Mouse (Mus musculus) left cerebral cortex, adult 11 months (tissue): Measurements from ENCODE around the gene Rnf208.

Experiments
- DNase-seq: peaks from one replicate; pipeline ENCODE4 v3.0.0; 2022; ENCODE audit warnings: low spot score

Rnf208 gene

DNA sequence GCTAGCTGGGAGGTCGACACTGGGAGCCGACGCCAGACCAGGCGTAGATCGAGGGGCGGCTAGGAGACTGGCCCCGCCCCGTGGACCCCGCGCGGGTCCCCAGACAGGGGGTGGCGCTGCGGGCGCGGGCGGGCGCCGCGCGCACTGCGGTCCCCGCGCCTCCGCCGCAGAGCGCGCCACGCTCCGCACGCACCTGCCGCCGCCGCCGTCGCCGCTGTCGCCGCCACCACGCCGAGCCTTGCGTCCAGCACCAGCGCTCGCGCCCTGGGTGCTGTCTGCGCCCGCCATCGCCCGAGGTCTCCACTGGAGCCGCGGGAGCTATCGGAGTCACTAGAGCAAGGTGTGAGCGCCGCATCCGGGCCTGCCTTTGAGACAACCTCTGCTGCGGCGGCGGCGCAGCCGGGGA lies at the start of gene Rnf208, which contains the start of gene Cysrt1:
TSS of gene Rnf208 (plus strand) at position 155 of the 406 bp plus-strand sequence.
TSS of gene Cysrt1 (minus strand) at position 352 of the 406 bp plus-strand sequence.
- DNase-seq: no peak

DNA sequence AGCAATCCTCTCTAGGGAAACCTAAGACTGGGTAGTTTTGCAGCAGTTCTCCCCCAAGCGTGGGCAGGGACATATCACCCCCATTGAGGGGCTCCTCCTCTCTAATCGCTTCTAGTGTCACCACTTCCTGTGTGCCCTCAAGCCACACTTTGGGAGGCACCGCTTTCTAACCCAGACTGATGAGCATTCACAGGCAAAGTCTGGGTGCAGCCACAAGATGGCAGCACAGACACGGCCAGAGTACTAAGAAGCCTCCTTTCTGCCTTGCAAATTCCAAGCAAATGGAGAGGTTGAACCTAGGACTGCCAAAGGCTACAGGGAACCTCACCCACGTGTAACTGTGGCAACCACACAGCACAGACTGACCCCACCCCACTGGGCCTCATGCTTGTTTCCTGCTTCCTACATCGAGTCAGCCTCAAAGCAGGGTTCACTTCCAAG lies 48.7 kb upstream of the Rnf208 start:
- peak; percentile 72 for DNase-seq

DNA sequence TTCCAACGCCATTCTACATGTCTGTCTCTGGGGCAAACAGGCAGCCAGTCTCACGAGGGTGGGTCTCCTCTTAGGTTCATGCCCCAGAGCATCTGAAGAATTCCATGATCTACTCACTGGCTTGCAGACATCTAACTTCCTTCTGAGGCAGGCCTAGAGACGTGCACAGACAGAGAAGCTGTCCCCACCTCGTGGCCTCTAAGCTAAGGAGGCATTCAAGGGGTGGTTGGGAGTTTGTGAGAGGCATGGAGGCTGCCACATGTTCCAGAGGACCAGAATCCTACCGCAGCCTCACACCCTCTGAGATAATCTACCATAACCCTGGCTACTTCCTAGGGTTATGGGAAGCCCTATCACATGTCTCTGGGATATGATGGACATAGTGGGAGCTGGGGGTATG lies 48.0 kb upstream of the Rnf208 start:
- DNase-seq: no peak

DNA sequence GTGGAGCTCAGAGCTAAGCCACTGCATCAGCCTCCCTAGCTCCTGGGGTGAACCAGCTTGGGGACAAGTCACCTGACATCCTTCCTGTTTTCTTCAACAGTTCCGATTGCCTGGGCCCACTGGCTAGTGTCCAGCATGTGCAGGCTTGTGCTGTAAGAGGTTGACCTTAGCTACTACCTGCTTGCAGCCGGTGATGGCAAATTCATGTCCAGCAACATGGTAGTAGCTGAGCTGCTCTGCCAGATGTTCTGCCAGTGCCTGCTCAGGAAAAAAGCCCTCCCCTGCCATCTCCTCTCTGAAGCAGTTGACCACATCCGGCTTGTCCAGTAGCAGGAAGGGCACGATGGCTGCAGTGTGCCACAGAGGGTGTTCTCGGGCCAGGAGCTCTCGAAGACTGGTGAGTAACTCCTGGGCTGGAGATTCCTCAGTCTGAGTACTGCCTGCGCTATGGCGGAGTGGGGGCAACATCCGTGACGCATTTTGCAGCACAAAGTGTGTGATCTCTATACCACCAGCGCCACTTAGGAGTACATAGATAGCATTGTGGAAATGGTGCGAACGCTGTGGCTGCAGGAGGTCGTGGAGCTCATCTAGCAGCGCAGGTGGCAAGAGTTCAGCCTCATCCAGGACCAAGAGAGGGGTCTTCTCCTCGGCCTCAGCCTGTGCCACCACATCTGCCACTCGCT lies 47.4 kb upstream of the Rnf208 start:
- DNase-seq: no peak

DNA sequence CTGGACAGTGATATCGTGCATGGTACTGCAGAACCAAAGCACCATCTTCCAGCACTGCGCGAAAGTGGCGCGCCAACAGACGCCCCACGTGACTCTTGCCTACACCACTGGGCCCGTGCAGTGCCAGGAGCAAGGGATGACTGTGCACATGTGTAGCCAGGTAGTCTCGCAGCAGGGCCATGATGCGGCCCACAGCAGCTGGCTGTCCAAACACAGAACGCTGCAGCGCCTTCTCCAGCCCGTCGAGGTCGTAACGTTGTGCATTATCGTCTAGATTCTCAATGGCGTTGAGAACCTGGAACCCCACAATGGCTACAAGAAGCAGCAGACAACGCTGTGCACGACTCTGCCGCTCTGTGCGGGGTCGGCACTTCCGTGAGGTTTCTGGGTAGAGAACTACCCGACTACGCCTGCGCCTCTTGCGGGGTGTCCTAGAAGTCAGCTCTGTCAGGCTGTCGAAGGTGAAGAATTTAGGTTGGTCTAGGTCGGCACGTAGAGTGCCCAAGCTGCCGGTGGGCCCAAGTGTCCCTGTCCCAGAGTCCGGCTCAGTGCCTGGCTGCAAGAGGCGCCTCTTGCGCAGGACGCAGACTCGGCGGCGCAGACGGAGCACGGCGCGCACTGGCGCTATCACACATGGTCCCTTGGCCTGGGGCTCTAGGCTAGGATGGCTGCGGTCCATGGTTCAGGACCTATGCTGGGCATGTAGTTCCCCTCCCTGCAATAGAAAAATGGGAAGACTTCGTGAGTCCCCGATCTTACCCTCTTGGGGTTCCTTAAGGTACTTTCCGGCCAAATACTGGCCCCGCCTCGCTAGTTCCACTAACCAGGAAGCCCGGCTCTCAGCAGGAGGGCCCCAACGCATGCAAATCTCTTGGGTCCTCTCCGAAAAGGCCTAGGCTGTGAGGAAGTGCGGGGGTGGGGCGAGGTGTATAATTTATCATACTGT lies 46.6 kb upstream of the Rnf208 start:
- DNase-seq: no peak

DNA sequence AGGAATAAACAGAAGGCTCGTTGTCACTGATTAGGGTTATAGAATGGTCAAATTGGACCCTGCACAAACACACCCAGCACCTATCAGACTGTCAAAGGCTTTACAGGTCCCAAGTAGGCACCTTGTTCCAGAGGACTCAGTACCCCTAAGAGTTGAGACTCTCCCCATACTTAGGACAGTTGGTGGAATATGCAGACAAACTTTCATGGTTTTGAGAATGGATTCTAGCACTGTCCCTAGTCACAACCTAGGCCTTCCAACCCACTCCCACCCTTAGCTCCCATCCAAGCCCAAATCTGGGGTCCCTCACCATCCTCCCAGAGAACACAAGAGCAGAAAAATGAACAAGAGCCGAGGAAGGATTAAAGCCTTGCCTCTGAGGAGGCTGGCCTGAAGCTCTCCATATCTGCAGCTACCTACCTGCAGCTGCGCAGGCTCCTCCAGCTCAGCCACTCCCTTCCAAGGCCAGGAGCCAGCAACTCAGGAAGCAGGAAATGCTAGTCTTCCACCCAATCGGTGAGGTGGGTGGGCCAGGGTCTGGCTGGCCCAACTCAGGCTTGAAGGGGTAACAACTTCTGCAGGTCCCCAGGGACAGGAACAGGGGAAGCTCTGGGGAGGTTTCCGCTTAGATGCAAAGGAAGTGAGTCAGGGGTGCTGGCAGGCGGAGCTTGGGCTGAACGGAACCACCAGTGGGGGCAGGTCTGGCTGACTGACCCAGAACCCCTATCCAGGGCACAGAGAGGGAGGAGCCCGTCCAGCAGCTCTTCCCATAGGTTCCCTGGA lies 45.7 kb upstream of the Rnf208 start, which contains the start of gene Tor4a:
TSS of gene Tor4a (minus strand) at position 715 of the 783 bp plus-strand sequence.
- DNase-seq: no peak

DNA sequence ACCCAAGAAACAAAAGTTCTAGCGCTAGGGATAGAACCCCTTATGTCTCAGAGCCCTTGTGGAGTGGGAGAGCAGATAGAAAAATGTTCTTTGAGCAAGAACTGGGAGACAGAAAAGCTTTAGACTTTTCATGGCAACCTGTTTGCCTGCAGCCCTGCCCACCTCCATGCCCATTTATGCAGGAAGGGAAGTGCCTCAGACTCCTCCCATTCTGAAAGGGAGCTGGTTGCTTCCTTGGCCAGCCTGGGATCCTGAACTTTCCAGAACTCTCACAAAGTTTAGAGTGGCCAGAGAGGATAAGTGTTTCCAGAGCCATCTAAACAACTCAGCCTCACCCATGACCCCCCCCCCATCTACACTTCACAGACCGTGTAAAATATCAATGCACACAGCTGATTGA lies 44.9 kb upstream of the Rnf208 start:
- no peak for DNase-seq

DNA sequence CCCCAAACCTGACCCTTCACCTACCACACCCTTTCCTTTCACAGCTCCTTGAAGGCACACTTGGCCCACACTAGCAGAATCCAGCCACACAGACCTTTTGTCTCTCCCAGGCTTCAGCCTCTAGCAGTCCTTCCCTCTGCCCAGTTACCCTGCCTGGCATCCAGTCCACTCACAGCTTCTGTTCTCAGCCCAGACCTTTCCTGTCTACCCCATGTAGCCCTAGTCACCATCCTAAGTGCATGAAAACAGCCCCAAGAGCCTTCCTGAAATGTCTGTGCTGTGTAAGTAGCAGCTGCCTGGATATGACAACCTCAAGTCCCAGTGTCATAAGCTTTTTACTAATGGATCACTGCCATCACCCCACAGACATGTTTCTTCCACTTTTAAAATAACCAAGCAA lies 44.1 kb upstream of the Rnf208 start:
- no peak for DNase-seq

DNA sequence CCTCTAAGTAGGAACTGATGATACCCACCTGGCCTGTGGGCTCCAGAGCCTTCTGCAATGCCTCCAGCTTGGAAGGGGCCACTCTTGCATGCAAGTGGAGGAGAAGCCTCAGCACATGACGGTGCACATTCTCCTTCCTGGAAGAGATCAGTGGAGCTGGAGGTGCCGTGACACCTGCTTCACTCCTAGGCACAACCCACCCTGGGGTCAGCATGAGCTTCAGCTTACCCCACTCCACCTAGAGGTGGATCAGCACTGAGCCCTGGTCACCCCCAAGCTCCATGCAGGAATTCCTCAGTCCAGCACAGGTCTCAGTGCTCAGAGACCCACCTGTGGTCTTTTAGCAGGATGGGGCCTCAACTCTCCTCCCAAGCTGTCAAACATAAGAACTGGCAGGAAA lies 41.4 kb upstream of the Rnf208 start:
- DNase-seq: no peak

DNA sequence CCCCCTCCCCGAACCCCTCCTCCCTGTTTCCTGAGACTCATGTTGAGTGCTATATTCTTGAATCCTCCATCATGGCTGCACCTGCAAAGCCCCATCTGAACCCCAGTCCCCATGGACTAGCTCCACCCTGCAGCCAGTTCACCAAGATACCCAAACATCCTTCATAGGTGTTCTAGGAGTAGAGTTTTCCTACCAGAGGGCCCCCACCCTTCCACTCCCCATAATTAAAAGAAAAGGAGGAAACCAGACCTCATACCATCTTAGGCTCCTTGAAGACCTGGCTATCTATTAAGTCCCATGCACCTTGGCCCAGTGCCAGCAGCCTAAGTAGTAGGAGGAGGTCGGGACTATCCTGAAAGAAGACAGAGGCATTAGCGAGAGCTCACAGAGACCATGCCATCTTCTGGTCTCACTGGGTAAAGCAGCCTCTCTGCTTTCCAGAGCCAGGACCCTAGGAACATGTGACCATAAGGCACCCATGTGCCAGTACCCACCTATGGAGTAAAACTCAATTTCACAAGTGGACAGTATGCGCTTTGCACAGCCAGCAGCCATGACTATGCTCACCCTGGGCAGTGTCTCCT lies 38.3 kb upstream of the Rnf208 start:
- DNase-seq: no peak

DNA sequence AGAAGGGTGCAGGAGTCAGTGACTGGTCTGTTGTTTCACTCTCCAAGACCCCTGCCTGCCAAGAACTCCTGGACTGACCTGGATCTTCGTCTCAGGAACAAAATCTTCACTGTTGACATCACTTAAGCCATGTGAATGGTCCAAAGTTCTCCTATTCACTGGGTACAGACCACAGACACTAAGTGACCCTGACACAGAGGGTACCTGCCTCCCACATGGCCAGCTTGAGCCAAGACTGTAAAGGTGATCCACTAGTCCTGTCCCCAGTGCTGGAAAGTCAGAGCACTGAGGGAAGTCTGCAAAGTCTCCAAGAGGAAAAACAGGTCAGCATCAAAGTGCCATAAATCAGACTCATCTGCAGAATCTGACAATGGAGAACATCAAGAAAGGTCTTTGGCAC lies 34.5 kb upstream of the Rnf208 start:
- DNase-seq: no peak

DNA sequence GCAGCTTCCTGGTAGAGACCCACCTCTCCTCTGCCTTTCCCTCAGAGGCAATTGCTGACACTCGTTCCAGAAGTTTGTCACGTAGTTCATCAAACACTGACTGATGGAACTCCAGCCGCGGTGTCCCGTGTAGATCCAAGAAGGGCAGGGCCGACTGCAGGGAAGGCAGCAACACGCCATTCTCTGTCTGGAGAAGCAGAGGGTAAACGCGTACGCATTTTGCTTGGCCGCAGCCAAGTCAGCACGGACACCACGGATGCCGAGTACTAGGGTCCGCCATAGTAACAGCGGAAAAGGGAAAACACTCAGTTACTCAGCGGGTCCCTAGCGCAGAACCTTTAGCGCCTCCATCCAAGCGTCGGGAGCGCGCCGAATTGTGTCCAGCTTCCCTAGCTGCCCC lies 31.4 kb upstream of the Rnf208 start:
- DNase-seq: no peak

DNA sequence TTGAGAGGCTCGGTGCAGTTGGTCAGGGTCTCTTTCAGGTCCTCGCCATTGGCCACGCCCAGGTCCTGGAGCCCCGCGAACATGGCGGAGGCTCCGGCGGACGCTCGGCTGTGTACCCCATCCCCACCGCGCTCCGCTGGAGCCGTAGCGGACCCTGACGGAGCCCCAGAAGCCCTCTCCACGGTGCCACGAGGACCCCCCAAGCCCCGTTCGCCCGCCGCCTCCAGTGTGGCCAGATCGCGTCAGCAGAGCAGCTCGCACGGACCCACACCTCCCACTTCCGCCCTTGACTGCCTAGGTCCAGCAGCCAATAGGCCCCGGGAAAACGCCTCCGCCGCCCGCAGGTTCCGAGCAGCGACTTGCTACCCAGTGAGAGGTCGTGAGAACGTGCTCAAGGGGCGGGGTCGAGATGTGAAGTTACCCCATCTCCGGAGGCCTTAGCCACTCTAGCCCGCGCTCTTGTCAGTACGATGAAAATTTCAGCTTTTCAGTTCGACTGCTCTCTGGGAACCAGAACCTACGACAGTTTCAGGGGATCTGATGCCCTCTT lies 30.9 kb upstream of the Rnf208 start, which contains the start of gene Nelfb:
TSS of gene Nelfb (minus strand) at position 369 of the 550 bp plus-strand sequence.
- DNase-seq: peak; percentile 65

DNA sequence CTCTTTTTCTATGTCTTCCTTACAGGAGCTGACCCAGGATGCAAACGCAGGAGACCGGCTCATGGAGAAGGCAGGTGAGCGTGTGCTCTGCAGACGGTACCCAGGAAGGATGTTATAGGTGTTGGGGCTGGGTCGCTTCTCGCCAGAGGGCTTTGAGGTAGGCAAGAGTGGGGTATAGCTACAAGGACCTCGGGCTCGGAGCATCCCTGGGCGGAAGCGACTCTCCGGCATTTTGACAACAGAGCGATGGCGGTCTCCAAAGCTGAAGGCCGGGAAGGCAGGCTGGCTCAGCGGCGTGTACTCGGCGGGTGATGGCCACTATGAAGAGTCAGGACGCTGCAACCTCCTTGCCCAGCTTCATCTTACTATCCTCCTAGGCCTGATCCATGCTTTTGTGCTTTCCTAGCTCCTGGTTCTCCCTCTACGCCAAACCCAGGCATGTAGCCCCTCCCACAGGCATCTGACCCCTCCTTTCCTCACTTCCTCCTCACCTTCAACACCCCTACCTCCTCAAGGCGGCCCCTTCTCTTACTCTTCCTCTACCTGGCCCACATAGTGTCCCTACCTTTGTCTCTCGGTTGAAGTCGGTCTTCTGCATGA lies 28.7 kb upstream of the Rnf208 start:
- no peak for DNase-seq

DNA sequence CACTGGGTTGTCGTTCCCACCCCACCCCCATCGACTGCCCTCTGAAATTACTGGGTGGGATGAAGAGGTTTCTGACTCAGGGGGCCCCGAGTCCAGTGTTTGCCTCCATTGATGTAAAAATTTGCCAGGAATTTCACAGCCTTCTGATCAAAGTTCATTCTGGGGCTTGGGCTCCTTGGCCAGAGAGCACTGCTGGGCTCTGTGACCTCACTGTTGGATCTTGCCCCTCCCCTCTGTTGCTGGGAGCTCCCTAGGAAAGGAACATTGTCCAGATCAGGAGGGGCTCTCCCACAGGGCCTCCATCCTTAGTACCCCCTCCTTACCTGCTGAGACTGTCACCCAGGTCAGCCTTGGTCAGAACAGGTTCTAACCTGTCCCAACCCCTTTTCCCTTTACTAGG lies 27.6 kb upstream of the Rnf208 start, which contains the start of gene Stpg3:
TSS of gene Stpg3 (minus strand) at position 194 of the 400 bp plus-strand sequence.
- DNase-seq: no peak

DNA sequence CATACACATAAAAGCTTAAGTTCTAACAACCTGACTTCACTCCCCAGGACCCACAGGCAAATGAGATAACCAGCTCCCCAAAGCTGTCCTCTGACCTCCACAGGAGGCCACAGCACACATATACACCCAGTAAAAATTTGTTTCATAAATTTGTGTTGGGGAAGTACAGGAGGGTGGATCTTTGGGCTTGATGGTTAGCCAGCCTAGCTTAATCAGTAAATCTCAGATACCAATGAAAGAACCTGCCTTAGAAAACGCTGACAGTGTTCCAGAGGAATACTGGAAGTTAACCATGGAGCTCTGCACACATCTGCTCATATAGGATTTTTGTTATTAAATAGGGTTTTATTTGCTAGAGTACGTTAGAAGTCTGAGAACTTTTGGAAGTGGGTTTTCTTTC lies 24.4 kb upstream of the Rnf208 start:
- DNase-seq: no peak

DNA sequence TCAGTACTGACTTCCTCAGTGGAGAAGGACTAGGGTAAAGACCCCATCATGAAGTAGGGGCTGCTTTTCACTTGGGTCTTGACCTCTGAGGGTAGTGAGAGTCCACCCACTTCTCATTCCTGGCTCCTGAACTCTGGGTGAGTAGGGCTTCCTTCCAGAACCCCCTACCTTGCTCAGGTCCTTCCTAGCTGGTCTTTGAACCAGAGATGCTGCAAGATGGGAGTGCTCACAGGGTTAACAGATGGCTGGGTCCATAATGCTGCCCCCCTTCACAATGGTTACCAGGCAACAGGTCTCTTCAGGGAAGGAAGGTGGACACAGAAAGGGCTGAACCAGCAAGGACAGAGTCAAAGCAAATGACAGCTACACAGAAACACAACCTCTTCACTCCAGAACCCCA lies 23.6 kb upstream of the Rnf208 start, which contains the start of gene Fam166a:
TSS of gene Fam166a (plus strand) at position 301 of the 400 bp plus-strand sequence.
- DNase-seq: no peak

DNA sequence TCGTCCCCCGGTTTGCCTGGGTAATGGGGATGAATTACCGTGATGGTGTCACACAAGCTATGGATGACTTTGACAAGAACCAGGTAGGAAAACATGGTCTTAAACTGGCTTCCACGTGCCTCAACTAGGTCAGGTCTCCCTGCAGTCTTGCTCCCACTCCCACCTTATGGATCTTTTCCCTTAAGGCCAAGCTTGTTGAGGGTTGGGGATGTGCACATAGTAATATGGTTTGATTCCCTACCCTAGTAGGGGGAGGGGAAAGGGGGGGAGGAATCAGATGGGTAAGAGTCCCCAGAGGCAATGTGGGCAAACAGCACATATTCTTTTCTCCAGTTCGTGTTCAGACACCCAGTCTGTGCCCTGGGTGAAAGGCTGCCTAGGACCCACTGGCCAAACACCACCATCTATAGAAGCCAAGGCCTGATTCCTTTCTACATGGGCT lies 20.7 kb upstream of the Rnf208 start:
- DNase-seq: no peak

DNA sequence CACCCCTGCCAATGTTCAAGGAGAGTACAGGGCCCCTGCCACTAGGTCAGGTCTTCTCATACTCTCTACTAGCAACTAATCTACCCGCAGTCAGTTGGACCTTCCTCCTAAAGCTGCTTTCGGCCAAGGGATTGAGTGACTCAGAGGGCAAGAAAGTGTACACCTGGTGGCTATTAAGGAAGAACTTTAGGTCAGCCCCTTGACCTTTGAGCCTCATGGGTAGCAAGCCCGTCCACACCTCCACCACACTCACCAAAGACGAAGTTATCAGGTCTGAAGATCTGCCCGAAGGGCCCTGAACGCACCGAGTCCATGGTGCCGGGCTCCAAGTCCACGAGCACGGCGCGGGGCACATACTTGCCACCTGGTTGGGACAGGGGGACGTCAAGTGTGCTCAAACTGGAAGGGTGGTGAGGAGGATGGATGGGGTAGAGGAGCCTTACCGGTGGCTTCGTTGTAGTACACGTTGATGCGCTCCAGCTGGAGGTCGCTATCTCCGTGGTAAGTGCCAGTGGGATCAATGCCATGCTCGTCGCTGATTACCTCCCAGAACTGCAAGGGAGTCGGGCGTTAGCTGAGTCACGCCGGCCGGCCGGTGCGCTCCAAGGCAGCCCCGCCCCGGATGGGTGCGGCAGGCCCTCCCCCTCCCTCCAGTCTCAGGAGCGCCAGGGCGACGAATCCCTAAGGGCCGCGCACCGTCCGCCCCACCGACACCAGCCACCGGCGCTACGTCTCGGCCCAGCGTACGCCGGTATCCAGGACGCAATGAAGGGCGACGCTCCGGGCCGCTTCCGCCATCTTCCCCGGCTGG lies 18.2 kb upstream of the Rnf208 start:
- DNase-seq: peak; percentile 63

DNA sequence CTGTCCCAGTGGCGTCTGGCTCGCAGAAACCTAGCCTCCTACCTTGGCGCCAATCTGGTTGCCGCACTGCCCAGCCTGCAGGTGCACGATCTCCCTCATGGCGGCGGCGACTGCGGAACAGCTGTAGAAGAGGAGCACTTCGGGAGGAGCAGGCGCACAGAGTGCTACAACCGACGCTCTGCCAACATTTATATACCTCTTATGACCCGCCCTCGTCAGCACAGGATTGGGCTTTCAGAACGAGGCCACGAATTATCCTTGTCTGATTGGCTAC lies 17.6 kb upstream of the Rnf208 start, which contains the start of gene Tubb4b:
TSS of gene Tubb4b (minus strand) at position 211 of the 274 bp plus-strand sequence.
- no peak for DNase-seq
